Mouse (Mus musculus) heart, postnatal 0 days (tissue): Measurements from ENCODE around the gene Trim26. TPM values are rescaled to one million over a fixed set of nuclear protein-coding genes. Genes with fewer than 3 reads are reported as not detected.

ENCODE experiments used
- ATAC-seq: fragments of 200-750 bp; cut with Nextera tagmentation; 2 replicates; pipeline ENCODE4 v1.8.0; 2017; ENCODE audit warnings: low read depth, moderate number of reproducible peaks, moderate library complexity; ENCODE audit not compliant: insufficient read depth
- DNase-seq: peaks from one replicate; pipeline ENCODE4 v3.0.0-alpha.2; 2016; ENCODE audit warnings: low spot score
- H3K27ac ChIP-seq: fragments of 300-500 bp; sonication (generic); 2 replicates; pipeline ENCODE4 v1.5.1; 2014; ENCODE audit warnings: low read depth, mild to moderate bottlenecking
- H3K27me3 ChIP-seq: fragments of 300-500 bp; sonication (generic); 2 replicates; pipeline ENCODE4 v1.6.1; 2014; ENCODE audit warnings: low read length, mixed read lengths; ENCODE audit not compliant: control insufficient read depth, insufficient read depth
- H3K36me3 ChIP-seq: fragments of 300-500 bp; sonication (generic); replicated peaks from 2 replicates; pipeline ENCODE4 v1.6.1; 2014; ENCODE audit warnings: low read length, mixed read lengths; ENCODE audit not compliant: control insufficient read depth, insufficient read depth
- H3K4me1 ChIP-seq: fragments of 300-500 bp; sonication (generic); 2 replicates; pipeline ENCODE4 v1.6.1; 2014; ENCODE audit warnings: antibody characterized with exemption; ENCODE audit not compliant: control insufficient read depth, insufficient read depth
- H3K4me2 ChIP-seq: fragments of 300-500 bp; sonication (generic); 2 replicates; pipeline ENCODE4 v1.6.1; 2014; ENCODE audit warnings: low read depth, mild to moderate bottlenecking, low read length, moderate library complexity
- H3K4me3 ChIP-seq: fragments of 300-500 bp; sonication (generic); 2 replicates; pipeline ENCODE4 v1.5.1; 2014; ENCODE audit warnings: low read depth, low read length
- H3K9ac ChIP-seq: fragments of 300-500 bp; sonication (generic); replicated peaks from 2 replicates; pipeline ENCODE4 v1.6.1; 2014; ENCODE audit warnings: low read depth, low read length, mixed read lengths
- H3K9me3 ChIP-seq: fragments of 300-500 bp; sonication (generic); replicated peaks from 2 replicates; pipeline ENCODE4 v1.6.1; 2016; ENCODE audit warnings: low read length; ENCODE audit not compliant: control insufficient read depth
- CTCF ChIP-seq: IDR thresholded peaks from 2 replicates; pipeline ENCODE4 v1.5.1; 2016; ENCODE audit warnings: antibody characterized with exemption, control low read depth, low read depth
- EP300 ChIP-seq: IDR thresholded peaks from 2 replicates; pipeline ENCODE4 v1.6.1; 2016; ENCODE audit warnings: antibody characterized with exemption, low read depth
- WGBS: fragments of 180-500 bp; shearing (Covaris S2); extraction: QIAGEN DNeasy Blood & Tissue Kit; methylation state at CpG from one replicate; pipeline ENCODE4 v1.1.7; 2014; 5-methylcytosine and 5-hydroxymethylcytosine counted together
- polyA plus RNA-seq: library from polyadenylated mRNA; unstranded; fragments of >200 nt; fragmentation: Nextera tagmentation; extraction: Ambion mirVana; gene quantifications from 2 replicates; pipeline ENCODE4 v1.2.1, GENCODE M21; 2015
- total RNA-seq: library from RNA; depleted of rRNA; stranded (reverse); fragments of >200 nt; gene quantifications from 2 replicates; pipeline ENCODE4 v1.2.3, GENCODE M21; 2014; ENCODE audit warnings: low replicate concordance; rRNA removed

Trim26 gene
- total and polyA plus RNA-seq, 2 experiments from 2014 or later, result 13.8 to 14.0 TPM

- TF ChIP-seq CTCF (no peak), EP300 (no peak)
- H3K4me2 ChIP-seq, result no peak overlapping the region
- no peaks in the 10 kb centered on the region for H3K9me3 ChIP-seq
- DNase-seq (no peak), ATAC-seq (no peak)
- H3K27me3 ChIP-seq, result no peaks in the 10 kb centered on the region
- H3K27ac ChIP-seq, result no peak overlapping the region
- 56% methylated on average over 3 of the region's 3 CpGs for WGBS
- H3K4me3 ChIP-seq, result no peak overlapping the region
- no peaks in the 10 kb centered on the region for H3K36me3 ChIP-seq
- H3K4me1 ChIP-seq, result no peaks in the 10 kb centered on the region
- H3K9ac ChIP-seq, result no peak overlapping the region
Measured at GRCm38 (mm10) chr17:36903651-36904050, 66.7 kb downstream of the Trim26 start.

GRCm38 (mm10) chr17:36908235-36908634 lies 71.3 kb downstream of the Trim26 start:
- Histone ChIP-seq H3K36me3 (no peaks in the 10 kb centered on the region), H3K27me3 (peaks cover 8% of the 10 kb centered on the region), H3K4me3 (no peak overlapping the region), H3K4me1 (no peaks in the 10 kb centered on the region), H3K9me3 (no peaks in the 10 kb centered on the region), H3K4me2 (no peak overlapping the region), H3K9ac (no peak overlapping the region), H3K27ac (no peak overlapping the region)
- no peak for ATAC-seq
- WGBS, result 48% methylated on average over 1 of the region's 1 CpGs
- TF ChIP-seq EP300 (no peak), CTCF (no peak)
- no peak for DNase-seq

Other genes with a start within 250 kb of the Trim26 start
- not detected in 2 replicates for gene H2-M9, start 194.5 kb upstream of the Trim26 start, total RNA-seq
- gene H2-M9, start 194.5 kb upstream of the Trim26 start, polyA plus RNA-seq, result not detected in 2 replicates
- not detected in 2 replicates for gene H2-M1, start 164.9 kb upstream of the Trim26 start, total RNA-seq
- not detected in 2 replicates for gene H2-M1, start 164.9 kb upstream of the Trim26 start, polyA plus RNA-seq
- not detected in 2 replicates for gene H2-M10.5, start 64.2 kb upstream of the Trim26 start, total RNA-seq
- not detected in 2 replicates for gene H2-M10.5, start 64.2 kb upstream of the Trim26 start, polyA plus RNA-seq
- gene H2-M10.6, start 25.0 kb upstream of the Trim26 start, total RNA-seq, result not detected in 2 replicates
- gene H2-M10.6, start 25.0 kb upstream of the Trim26 start, polyA plus RNA-seq, result not detected in 2 replicates
- not detected in 2 replicates for gene Trim15, start 30.1 kb downstream of the Trim26 start, total RNA-seq
- not detected in 2 replicates for gene Trim15, start 30.1 kb downstream of the Trim26 start, polyA plus RNA-seq
- 0.15 TPM in 1 of 2 replicates, not detected in the other for gene Trim10, start 32.4 kb downstream of the Trim26 start, total RNA-seq
- gene Trim10, start 32.4 kb downstream of the Trim26 start, polyA plus RNA-seq, result 0.63 and 0.97 TPM in 2 replicates
- gene Trim40, start 53.0 kb downstream of the Trim26 start, total RNA-seq, result not detected in 2 replicates
- not detected in 2 replicates for gene Trim40, start 53.0 kb downstream of the Trim26 start, polyA plus RNA-seq
- gene Trim31, start 61.0 kb downstream of the Trim26 start, total RNA-seq, result not detected in 2 replicates
- not detected in 2 replicates for gene Trim31, start 61.0 kb downstream of the Trim26 start, polyA plus RNA-seq
- 0.66 and 8.0 TPM in 2 replicates for gene Rnf39, start 105.8 kb downstream of the Trim26 start, total RNA-seq
- gene Rnf39, start 105.8 kb downstream of the Trim26 start, polyA plus RNA-seq, result 0.16 TPM in 2 replicates
- 22.3 and 29.6 TPM in 2 replicates for gene Ppp1r11, start 114.6 kb downstream of the Trim26 start, total RNA-seq
- gene Ppp1r11, start 114.6 kb downstream of the Trim26 start, polyA plus RNA-seq, result 84.0 and 84.4 TPM in 2 replicates
- 13.4 and 20.4 TPM in 2 replicates for gene Znrd1, start 121.4 kb downstream of the Trim26 start, total RNA-seq
- 33.6 and 38.4 TPM in 2 replicates for gene Znrd1, start 121.4 kb downstream of the Trim26 start, polyA plus RNA-seq
- gene Znrd1as, start 121.5 kb downstream of the Trim26 start, total RNA-seq, result 2.8 TPM in 1 of 2 replicates, not detected in the other
- 8.2 and 10.0 TPM in 2 replicates for gene Znrd1as, start 121.5 kb downstream of the Trim26 start, polyA plus RNA-seq
- gene 2410137M14Rik, start 144.1 kb downstream of the Trim26 start, total RNA-seq, result not detected in 2 replicates
- gene 2410137M14Rik, start 144.1 kb downstream of the Trim26 start, polyA plus RNA-seq, result 0.18 TPM in 1 of 2 replicates, not detected in the other
- gene H2-M5, start 152.4 kb downstream of the Trim26 start, total RNA-seq, result not detected in 2 replicates
- gene H2-M5, start 152.4 kb downstream of the Trim26 start, polyA plus RNA-seq, result 0.04 TPM in 1 of 2 replicates, not detected in the other
- gene Zfp57, start 164.0 kb downstream of the Trim26 start, total RNA-seq, result 12.5 and 14.7 TPM in 2 replicates
- 9.2 and 10.0 TPM in 2 replicates for gene Zfp57, start 164.0 kb downstream of the Trim26 start, polyA plus RNA-seq
- gene Mog, start 186.3 kb downstream of the Trim26 start, total RNA-seq, result not detected in 2 replicates
- gene Mog, start 186.3 kb downstream of the Trim26 start, polyA plus RNA-seq, result not detected in 2 replicates
- 4.8 and 6.7 TPM in 2 replicates for gene Gabbr1, start 208.8 kb downstream of the Trim26 start, total RNA-seq
- 1.8 and 1.9 TPM in 2 replicates for gene Gabbr1, start 208.8 kb downstream of the Trim26 start, polyA plus RNA-seq